Mouse (Mus musculus) R1 (cell line): ENCODE measurements around the gene Tmem59.

Experiments used
- DNase-seq: peaks from one replicate; pipeline ENCODE4 v3.0.0-alpha.2; 2018; ENCODE audit warnings: low read depth, low spot score

The Tmem59 gene

DNA sequence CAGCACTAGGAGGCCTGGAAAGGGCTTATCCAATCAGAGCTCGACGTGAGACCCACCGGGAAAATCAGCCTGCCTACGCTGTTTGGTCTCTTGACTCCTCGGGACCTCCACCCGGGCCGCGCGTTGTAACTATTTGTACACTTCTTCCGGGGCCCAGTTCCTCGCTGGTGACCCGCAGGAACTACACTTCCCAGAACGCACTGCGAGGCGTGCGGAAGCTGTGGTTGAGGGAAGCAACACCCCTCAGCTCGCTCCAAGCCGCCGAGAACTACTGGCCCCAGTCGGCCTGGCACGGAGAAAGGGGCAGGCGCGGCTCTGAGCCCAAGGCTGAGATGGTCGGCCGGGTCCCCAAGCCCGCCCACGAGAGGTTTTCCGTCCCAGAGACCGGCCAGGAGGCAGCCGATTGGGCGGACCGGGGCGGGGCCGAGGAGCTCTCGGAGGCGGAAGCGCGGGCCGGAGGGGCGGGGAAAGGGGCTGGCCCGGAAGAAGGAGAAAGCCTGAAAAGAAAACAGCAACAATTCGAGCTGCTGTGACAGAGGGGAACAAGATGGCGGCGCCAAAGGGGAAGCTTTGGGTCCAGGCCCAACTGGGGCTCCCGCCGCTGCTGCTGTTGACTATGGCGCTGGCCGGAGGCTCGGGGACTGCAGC lies at the start of gene Tmem59:
TSS of gene Tmem59 (plus strand) at position 218 of the 648 bp plus-strand sequence.
- peak; percentile 98 for DNase-seq

DNA sequence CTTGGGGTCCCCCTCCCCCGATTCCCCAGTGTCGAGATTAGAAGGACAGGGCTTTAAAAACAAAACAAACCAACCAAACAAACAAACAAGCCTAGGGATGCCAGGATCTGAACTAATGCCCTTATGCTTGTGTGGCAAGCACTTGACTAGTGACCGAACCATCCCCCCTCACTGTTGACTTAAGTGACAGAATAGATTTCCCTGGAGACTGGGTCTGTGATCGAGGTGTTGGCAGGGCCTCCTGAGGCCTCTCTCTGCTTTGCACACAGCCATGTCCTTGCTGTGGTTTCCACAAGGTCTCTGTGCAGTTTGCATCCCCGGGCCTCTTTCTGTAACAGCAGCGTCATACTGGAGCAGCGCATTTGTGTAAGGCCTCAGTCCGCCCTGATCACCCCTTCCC lies 48.8 kb upstream of the Tmem59 start:
- DNase-seq, result no peak

DNA sequence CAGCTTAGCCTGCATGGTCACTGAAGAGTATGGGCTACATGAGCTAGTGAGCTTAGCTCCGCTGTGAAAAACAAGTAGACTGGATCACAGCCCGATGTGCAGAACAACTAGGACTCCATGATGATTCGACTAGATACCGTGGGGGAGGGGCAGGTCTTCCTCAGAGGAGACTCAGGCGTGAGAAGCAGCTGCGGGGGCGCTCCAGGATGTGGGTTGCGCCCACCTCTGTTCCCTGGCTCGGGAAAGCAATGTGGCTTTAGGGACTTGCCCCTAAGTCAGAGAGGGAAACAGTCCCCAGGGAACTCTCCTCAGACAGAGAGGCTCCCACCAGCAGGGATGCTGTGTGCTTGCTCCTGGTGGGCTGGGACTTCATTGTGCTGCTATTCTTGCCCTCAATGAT lies 47.7 kb upstream of the Tmem59 start:
- DNase-seq, result peak; percentile 27

- DNase-seq, result no peak
Measured at GRCm38 (mm10) chr4:107134891-107135290, 43.3 kb upstream of the Tmem59 start.

- no peak for DNase-seq
Measured at GRCm38 (mm10) chr4:107135663-107136062, 42.5 kb upstream of the Tmem59 start.

- no peak for DNase-seq
Measured at GRCm38 (mm10) chr4:107136531-107136930, 41.7 kb upstream of the Tmem59 start.

GRCm38 (mm10) chr4:107138948-107139835 lies 39.0 kb upstream of the Tmem59 start:
- DNase-seq, result peak; percentile 20

DNA sequence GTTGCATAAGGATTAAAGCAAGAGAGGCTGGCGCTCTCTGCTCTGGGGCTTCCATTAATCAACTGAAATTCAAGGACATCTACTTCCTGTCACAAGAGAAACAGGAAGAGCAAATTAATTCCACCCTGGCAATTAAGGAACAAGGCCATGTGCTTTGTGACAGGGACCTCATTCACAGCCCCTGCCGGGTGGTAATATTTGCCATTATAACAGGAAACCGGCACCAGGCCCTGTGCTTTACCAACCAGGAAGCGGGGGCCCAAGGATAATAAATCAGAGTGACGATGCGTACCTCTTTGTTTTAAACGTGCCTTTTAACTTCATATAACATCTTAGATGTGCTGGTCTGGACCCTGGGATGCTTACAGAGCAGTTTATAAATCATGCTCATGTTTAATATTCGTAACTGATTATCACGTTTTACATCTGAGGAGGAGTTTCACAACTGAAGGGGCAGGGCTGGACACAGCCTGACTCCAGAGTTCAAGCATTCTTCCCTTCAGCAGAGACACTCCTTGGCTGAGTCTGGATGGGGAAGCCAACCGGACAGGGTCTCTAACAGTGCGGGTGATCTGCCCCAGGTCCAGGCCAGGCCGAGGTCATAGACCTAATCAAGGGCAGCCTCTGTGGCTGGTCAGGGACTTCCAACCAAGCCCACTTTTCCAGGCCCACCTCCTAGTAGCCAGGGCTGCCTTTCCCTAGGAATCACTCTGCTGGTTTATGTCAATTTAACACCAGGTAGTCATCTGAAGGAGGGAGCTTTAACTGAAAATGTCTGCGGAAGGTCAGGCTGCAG lies 38.2 kb upstream of the Tmem59 start:
- no peak for DNase-seq

- DNase-seq, result no peak
Measured at GRCm38 (mm10) chr4:107143511-107143910, 34.7 kb upstream of the Tmem59 start.

GRCm38 (mm10) chr4:107150991-107151390 lies 27.2 kb upstream of the Tmem59 start:
- no peak for DNase-seq

DNA sequence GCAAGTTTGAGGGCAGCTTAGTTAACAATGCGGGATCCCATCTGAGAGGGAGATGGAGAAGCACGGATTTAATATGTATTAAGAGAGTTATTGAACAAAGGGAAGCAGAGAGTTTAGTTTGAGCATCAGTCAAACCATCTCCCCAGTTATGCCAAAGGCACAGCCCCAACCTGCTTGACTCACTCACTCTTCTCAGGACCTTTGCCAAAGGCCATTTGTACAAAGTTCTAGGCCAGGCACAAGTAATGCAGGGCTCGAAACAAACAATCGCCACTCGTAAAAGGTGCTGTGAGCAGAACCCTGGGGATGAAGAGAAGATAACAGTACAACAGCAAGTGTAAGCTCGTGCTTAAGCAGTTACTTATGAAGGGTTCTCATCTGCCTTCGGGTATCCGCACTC lies 25.6 kb upstream of the Tmem59 start:
- no peak for DNase-seq

GRCm38 (mm10) chr4:107156983-107157401 lies 21.2 kb upstream of the Tmem59 start:
- peak; percentile 13 for DNase-seq

GRCm38 (mm10) chr4:107159166-107159773 lies 18.9 kb upstream of the Tmem59 start:
- DNase-seq, result peak; percentile 30

DNA sequence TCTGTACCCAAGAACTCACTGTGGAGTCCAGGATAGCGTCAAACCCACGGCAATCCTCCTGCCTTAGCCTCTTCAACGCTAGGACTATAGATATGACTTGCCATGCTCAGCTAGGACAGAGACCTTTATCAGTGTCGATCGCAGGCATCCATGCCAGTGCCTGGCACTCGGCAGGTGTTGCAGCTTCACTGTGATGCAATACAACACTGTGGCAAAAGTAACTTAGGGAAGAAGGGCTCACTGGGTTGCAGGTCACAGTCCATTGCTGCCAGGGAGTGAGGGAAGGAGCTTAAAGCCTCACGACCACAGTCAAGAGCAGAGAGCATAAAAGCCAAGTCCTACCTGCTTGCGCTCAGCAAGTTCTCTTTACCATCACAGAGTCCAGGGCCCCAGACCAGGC lies 18.0 kb upstream of the Tmem59 start:
- DNase-seq, result no peak

GRCm38 (mm10) chr4:107163341-107163740 lies 14.9 kb upstream of the Tmem59 start:
- DNase-seq, result no peak

GRCm38 (mm10) chr4:107163756-107164587 lies 14.2 kb upstream of the Tmem59 start:
- peak; percentile 73 for DNase-seq

- no peak for DNase-seq
Measured at GRCm38 (mm10) chr4:107166700-107167099, 11.5 kb upstream of the Tmem59 start.

DNA sequence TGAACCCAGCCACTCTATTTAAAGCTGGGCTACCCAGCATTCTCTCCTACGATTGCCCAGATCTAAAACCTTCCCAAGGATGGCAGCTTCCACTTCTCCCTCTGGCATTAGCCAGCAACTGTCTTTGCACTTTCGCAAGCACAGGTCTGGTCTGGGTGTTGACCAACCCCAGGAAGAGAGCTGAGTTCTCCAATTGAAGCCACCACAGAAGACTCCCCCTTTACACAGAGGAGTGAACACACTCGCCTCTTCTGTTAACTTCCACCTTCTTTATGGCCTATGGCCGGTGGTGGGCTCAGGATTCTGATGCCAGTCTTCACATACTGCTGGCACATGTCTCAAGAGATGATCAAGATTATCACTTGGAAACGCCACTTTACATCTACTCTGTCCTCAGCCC lies 10.4 kb upstream of the Tmem59 start:
- no peak for DNase-seq

DNA sequence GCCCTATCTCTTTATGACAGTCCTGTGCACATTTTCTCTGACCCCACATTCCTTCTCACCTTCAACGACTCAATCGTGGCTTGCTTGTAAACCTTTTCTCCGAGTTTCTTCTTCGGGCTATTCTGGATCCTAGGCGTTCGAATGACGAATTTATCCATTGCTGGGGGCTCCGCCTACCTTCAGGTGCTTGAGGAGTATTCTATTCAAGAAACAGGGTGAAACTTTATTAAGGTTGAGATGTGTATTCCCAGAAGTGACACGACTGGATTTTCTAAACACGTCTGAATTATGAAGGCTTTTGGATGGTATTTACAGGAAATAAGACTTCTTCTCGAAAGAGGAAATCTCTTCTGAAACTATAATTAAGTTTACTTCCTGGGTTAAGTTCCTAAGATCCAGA lies 693 bp upstream of the Tmem59 start:
- no peak for DNase-seq

GRCm38 (mm10) chr4:107178830-107179490 lies 761 bp downstream of the Tmem59 start, which contains the start of gene Tceanc2:
Tceanc2 (minus strand) TSS chr4:107179116.
- DNase-seq, result peak; percentile 65
